Mouse (Mus musculus) gastrocnemius, postnatal 25 days (tissue): Measurements from ENCODE around the gene Plxnd1. TPM values are rescaled to one million over a fixed set of nuclear protein-coding genes. Genes with fewer than 3 reads are reported as not detected.

ENCODE experiments used
- DNase-seq: peaks from one replicate; pipeline ENCODE4 v3.0.0; 2022
- total RNA-seq, 2 experiments: library from RNA; stranded (reverse); gene quantifications; 1 replicate in 1 of 2; 2 replicates in 1 of 2; pipeline ENCODE4 v1.2.3; 2021

The Plxnd1 gene
- total RNA-seq, 2 experiments from 2014 or later: 25.7 TPM

DNA sequence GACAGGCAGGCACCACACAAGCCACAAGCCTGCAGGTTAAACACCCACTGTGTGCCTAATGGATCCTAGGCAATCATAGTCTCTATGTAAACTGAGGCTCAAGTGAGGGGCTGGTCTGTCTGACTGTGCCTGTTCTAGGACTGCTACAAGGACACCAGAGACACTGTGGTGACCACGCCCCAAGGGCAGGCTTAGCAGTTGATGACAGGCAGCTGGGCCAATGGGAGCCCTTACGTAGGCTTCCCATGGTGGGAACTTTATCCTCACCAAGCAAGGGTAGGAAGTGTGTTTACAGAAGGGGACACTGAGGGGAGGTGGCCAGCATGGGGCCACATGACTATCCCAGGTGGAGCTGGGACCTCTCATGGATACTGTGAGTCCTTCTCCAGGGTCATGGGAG is 4.4 kb upstream of the Plxnd1 start:
- DNase-seq: no peak

GRCm38 (mm10) chr6:115998758-115999157 is 4.0 kb upstream of the Plxnd1 start:
- DNase-seq: no peak

GRCm38 (mm10) chr6:115997726-115998311 is 3.0 kb upstream of the Plxnd1 start:
- no peak for DNase-seq

DNA sequence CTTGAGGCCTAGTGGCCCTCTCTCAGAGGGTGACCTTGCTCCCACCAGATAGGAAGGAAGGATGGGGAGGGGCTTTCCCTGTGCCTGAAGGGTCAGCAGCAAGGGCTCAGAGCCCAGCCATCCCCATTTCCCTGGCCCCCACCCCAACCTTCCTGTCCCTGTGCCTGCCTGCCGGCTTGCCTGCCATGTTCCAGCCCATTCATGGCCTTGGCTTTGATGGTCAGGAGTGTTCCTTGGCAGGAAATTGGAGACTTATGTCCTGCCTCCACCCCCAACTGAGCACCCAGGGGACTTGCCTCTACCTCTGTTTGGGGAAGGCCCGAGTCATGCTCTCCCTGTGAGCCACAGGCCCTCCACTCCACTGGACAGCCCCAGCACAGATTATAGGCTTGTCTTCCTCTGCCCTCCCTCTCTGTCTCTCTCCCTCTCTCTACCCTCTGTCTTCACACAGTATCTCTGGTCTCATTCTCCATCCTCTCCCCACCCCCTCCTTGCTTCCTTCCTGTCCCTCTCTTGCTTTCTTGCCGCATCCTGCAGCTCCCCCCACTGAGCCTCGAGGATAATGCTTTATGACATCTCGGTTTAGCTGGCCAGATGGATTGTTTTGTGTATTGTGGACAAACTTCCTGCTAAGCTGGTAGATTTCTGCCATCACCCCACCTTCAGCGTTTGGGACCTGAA is 1.5 kb upstream of the Plxnd1 start:
- DNase-seq: peak; percentile 74

DNA sequence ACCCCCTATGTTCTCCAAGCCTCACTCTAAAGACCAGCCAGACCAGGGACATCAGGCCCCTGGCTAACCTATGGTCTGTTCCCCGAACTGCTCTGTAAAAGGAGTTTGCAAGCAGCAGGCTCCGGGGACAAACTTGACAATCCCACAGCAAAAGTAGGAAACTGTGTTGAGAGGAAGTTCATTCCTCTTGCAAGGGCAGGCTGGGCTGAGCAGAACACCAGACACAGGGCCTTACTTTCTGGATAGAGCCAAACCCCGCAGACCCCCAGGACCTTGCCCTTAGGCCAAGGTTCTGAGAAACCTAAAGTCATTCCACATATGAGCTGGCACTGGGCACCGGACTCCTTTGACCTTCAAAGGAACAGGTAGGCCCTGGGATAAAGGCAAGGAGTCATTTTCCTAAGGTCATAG is 731 bp upstream of the Plxnd1 start:
- DNase-seq: no peak

DNA sequence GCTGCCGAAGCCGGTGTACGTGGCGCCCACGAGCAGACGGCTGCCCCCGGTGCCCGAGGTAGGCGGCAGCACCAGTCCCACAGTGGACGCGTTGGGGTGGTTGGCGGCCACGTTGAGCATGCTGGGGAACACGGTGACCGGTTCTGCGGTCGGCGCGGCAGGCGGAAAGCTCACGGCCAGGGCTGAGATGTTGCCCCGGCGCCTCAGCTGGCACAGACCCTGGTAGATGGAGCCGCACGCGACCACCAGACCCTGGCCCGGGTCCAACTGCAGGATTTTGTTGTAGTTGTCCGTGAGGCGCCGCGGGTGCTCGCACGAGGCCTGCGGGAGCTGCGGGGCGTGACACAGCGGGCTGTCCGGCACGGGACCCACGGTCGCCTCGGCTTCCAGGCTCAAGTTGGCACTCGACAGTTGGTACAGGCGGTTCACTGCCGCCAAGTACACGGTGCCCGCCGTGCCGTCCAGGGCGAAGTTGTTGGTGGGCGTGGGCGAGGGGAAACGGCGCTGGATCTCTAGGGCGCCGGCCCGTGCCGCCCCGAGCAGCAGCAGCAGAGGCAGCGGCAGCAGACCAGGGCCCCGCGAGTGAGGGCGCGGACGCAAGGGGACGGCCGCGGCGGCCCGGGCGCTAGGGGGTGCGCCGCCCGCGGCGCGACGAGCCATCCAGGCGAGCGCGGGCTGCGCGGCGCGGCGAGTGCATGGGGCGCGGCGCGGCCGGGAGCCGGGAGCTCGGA is 494 bp downstream of the Plxnd1 start:
- DNase-seq: peak; percentile 50

GRCm38 (mm10) chr6:115993463-115994145 is 1.2 kb downstream of the Plxnd1 start:
- no peak for DNase-seq

GRCm38 (mm10) chr6:115992981-115993380 is 1.8 kb downstream of the Plxnd1 start:
- DNase-seq: no peak

DNA sequence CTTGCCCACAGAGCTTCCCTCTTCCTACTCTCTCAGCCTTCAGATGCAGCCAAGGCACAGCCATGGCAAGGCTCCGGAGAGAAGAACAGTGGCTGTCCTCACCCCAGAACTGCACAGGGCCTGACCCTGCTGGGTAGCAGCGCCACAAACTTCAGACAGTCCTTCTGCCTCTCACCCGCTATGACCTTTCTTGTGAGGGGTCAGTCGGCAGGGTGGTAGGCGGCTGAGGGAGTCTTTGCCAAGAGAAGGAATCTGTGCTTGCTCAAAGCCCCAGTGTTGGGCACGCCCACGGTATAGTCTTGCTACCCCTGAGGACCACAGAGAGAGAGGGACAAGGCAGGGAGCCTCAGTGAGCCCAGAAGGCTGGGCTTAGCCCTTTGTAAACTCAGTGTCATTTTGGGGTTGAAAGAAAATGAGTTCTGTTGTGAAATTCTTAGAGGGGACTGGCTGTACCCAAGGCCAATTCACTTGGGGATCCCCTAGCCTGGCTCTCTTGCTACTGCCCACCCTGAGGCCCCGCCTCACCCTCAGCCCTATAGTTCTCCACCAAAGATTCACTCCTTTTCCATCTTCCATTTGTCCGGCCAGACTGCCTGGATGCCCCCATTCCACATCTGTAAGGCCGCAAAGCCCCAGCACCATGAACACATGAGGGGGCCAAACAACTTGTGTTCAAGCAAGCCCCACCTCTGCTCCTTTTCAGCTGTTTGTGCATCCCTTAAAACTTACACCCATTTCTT is 2.8 kb downstream of the Plxnd1 start:
- peak; percentile 39 for DNase-seq

DNA sequence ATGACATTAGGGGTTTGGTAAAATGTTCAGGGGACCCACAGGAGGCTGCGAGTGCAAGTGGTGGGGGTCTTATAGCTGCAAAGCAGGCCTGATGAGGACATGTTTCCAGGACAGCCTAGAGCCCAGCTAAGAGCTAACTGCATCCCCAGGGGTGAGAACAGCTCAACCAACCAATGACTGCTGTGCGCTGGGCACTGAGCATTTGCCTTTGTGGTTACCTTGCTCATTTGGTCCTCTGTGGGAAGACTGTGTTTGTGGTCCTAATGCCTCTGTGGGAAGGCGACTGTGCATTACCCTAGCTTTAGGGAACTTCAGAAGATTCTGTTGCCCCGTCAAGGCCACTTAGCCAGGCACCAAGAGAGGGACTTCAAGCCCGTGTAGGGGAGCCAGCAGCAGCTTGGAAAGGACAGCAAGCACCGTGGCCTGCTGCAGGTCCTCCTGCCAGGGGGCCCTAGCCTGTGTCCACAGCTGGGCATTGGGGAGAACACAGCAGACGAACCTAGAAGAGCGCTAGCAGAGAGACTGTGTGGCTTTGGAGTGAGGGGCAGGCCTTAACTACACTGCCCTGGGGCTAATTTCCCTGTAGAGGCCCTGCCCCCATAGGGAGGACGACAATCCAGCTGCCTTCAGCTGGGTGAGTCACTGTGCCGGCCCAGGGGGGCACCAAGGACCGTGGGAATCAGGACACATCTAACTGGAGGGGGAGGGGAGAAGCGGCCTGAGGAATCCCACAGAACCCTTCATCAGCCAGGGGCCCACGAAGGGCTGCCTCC is 3.5 kb downstream of the Plxnd1 start:
- DNase-seq: peak; percentile 50

DNA sequence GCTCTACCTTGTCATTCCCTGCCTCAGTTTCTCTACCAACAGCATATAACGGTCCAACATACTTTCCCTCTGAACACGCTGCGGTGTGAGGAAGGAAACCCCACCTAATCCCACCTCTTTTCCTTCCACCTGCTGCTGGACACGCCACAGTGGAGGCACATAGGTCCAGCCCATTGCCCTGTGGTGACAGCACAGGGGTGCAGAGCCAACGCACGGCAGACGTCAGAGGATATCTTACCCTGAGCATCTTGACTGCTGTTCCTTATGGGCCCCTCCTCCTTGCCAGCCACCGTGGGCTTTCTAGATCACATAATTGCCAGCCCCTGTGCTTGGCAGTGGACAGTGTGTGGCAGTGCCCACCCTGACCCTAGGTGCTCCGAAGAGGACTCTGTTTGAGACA is 4.3 kb downstream of the Plxnd1 start:
- no peak for DNase-seq

DNA sequence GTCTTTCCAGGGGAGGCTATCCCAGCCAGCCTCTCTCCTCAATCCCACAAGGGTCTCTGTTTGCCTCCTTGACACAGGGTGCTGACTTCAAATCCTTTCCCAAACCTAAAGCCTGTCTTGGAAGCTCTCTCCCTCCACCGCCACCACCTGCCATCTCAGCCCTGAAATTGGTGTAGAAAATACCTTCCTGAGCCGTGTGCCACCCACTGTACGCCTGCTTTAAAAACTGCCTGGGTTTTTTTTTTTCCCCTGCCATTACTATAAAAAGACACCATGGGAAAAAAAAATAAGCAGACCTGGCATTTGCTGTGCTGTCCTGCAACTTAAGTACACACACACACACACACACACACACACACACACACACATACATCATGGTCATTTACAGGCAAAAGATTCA is 4.7 kb downstream of the Plxnd1 start:
- DNase-seq: no peak

DNA sequence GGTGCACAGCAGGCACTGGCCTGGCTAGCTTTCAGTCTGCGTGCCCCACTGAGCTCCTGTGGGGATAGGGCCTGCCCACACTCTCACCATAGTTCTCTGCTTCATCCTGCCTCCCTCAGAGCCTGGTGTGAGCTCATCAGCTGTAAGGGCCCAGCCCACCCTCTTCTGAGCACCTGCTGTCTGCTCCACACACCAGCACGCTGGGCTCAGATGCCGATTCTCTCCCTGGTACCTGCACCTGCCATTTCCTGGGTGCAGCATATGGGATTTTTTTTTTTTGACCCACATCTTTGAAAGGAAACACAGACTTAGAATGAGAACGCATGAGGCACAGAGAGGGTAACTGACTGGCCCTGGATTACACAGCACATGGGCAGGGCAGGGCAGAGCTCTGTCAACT is 5.2 kb downstream of the Plxnd1 start:
- no peak for DNase-seq

GRCm38 (mm10) chr6:115989032-115989431 is 5.8 kb downstream of the Plxnd1 start:
- DNase-seq: no peak

- DNase-seq: peak; percentile 35
These were observed 7.6 kb downstream of the Plxnd1 start for GRCm38 (mm10) chr6:115987096-115987747.

- DNase-seq: peak; percentile 63
These were observed 8.2 kb downstream of the Plxnd1 start for GRCm38 (mm10) chr6:115986472-115987095.

GRCm38 (mm10) chr6:115985622-115986021 is 9.2 kb downstream of the Plxnd1 start:
- no peak for DNase-seq

- no peak for DNase-seq
These were observed 10.2 kb downstream of the Plxnd1 start for GRCm38 (mm10) chr6:115984580-115984979.

DNA sequence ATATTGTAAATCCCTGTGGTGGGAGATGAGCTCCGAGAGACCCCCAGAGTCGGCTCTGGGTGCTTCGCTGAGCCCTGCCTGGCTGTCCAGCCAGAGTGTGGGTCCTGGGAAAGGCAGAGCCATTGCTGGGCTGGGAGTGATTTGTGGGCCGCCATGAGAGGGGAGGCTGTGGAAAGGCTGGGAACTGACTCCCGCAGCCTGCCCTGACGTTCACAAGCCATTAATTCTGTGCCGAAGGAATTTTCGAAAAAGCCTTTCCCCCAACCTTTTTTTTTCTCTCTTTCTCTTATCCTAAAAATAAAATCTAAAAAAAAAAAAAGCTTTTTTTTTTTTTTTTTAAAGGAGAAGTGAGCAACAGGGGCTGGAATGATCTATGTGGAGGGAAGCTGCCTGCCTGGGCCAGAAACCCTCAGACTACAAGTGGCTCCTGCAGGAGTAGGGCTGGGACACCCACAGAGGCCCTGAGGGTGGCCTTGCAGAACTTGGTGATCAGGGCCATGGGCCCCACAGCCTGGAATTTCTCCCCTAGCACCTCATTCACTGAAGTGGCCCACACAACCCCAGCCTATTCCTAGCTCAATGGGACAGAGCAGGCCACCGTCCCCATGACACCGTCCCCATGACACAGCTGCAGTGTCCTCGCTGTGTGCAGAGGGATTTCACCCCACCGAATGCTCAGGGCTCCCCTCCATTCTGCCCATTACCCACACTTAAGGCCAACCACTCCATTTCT is 11.3 kb downstream of the Plxnd1 start:
- peak; percentile 18 for DNase-seq

DNA sequence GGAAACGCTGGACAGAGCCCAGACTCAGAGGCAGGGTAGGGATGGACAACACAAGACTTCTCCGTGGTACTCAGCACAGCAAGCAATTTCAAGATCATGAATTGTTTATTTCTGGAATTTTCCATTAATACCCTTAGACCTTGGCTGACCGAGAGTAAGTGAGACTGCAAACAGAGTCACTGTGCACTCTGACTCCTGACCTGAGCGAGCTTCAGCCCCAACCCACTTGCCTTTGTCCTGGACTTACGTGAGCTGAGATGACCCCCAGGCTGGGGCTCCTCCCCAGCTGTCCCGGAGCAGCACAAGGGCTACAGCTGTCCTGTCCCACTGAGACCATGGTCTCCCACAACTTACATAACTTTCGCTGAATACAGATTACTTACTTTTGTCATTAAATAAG is 11.9 kb downstream of the Plxnd1 start:
- peak; percentile 42 for DNase-seq
